Mouse (Mus musculus): Measurements from ENCODE around the gene Jam2.
A peak's percentile ranks its signal among the peaks of the same experiment; 100 is the strongest.

Gene Jam2

GRCm38 (mm10) chr16:84838576-84838975 is 64.7 kb downstream of the Jam2 start:
- DNase-seq (ENCODE audit: low spot score) = no peak

GRCm38 (mm10) chr16:84853492-84853891 is 79.6 kb downstream of the Jam2 start:
- no peak for DNase-seq (ENCODE audit: low spot score)

- no peak for DNase-seq (ENCODE audit: low spot score)
These were observed 90.7 kb downstream of the Jam2 start for GRCm38 (mm10) chr16:84864656-84865055.

GRCm38 (mm10) chr16:84873805-84874204 is 99.9 kb downstream of the Jam2 start:
- no peak for DNase-seq (ENCODE audit: low spot score)

GRCm38 (mm10) chr16:84875012-84875717 is 101.2 kb downstream of the Jam2 start:
- peak; percentile 25 for DNase-seq (ENCODE audit: low spot score)
